Mouse (Mus musculus) G1E (cell line): ENCODE results near the gene Cd44.

Experiments used
- CTCF ChIP-seq: IDR thresholded peaks from 2 replicates; pipeline ENCODE4 v1.5.1; 2012; ENCODE audit warnings: low read depth, low read length, inconsistent platforms, mixed read lengths
- POLR2AphosphoS5 ChIP-seq: IDR thresholded peaks from 2 replicates; pipeline ENCODE4 v1.6.1; 2012; ENCODE audit warnings: low read depth, low read length, inconsistent platforms; ENCODE audit not compliant: insufficient replicate concordance
- TAL1 ChIP-seq: conservative IDR thresholded peaks from 2 replicates; pipeline ENCODE4 v1.6.1; 2012; ENCODE audit warnings: low read depth, low read length, inconsistent platforms, mixed read lengths

DNA sequence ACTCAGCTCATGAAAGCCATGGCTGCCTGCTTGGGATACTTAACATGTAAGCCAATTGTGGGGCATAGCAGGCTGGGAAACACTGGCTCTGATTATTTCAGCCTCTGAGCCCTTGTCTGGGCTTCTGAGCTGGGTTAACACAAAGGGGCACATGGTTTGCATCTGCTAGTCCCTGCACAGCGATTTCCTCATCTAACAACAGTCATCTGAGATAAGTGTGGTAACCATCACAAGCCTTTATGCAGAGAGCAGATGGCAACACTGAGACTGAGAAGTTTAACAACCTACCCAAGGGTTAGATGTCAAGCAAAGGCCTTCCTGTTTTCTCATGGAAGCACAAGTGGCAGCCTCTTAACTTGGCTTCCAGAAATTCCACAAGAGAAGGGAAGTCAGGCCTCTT lies 25.3 kb downstream of the Cd44 start:
- TF ChIP-seq CTCF (no peak), POLR2AphosphoS5 (no peak), TAL1 (no peak)
